Mouse (Mus musculus) brain, embryonic 18.5 days (tissue): ENCODE results near the gene Fam169b.
A peak's percentile ranks its signal among the peaks of the same experiment; 100 is the strongest.

Experiments used
- DNase-seq: peaks from one replicate; pipeline ENCODE4 v3.0.0-alpha.2; 2012; ENCODE audit warnings: low read depth, low spot score

Gene Fam169b

GRCm38 (mm10) chr7:68273515-68273914 is at the start of gene Fam169b:
Gene Fam169b, plus strand, starts transcription at chr7:68273839.
- no peak for DNase-seq

- DNase-seq = no peak
Observed at GRCm38 (mm10) chr7:68224006-68224405, 49.6 kb upstream of the Fam169b start.

- DNase-seq = no peak
Observed at GRCm38 (mm10) chr7:68225427-68226054, 48.1 kb upstream of the Fam169b start.

GRCm38 (mm10) chr7:68227021-68227420 is 46.6 kb upstream of the Fam169b start:
- DNase-seq = no peak

GRCm38 (mm10) chr7:68227621-68228020 is 46.0 kb upstream of the Fam169b start:
- DNase-seq = no peak

GRCm38 (mm10) chr7:68228491-68228890 is 45.1 kb upstream of the Fam169b start:
- DNase-seq = no peak

GRCm38 (mm10) chr7:68230831-68231230 is 42.8 kb upstream of the Fam169b start:
- no peak for DNase-seq

- no peak for DNase-seq
Observed at GRCm38 (mm10) chr7:68232521-68232920, 41.1 kb upstream of the Fam169b start.

- peak; percentile 36 for DNase-seq
Observed at GRCm38 (mm10) chr7:68233619-68234223, 39.9 kb upstream of the Fam169b start.

GRCm38 (mm10) chr7:68236817-68237216 is 36.8 kb upstream of the Fam169b start:
- no peak for DNase-seq

- no peak for DNase-seq
Observed at GRCm38 (mm10) chr7:68239220-68239827, 34.3 kb upstream of the Fam169b start.

- no peak for DNase-seq
Observed at GRCm38 (mm10) chr7:68241205-68241604, 32.4 kb upstream of the Fam169b start.

GRCm38 (mm10) chr7:68245681-68246080 is 28.0 kb upstream of the Fam169b start:
- no peak for DNase-seq

- no peak for DNase-seq
Observed at GRCm38 (mm10) chr7:68246249-68246648, 27.4 kb upstream of the Fam169b start.

GRCm38 (mm10) chr7:68250411-68250810 is 23.2 kb upstream of the Fam169b start:
- no peak for DNase-seq

- no peak for DNase-seq
Observed at GRCm38 (mm10) chr7:68250902-68251301, 22.7 kb upstream of the Fam169b start.

GRCm38 (mm10) chr7:68257767-68258166 is 15.9 kb upstream of the Fam169b start:
- no peak for DNase-seq

- DNase-seq = no peak
Observed at GRCm38 (mm10) chr7:68258326-68259150, 15.1 kb upstream of the Fam169b start.

GRCm38 (mm10) chr7:68259523-68260081 is 14.0 kb upstream of the Fam169b start:
- DNase-seq = no peak

- no peak for DNase-seq
Observed at GRCm38 (mm10) chr7:68262612-68263200, 10.9 kb upstream of the Fam169b start.

GRCm38 (mm10) chr7:68263346-68264027 is 10.2 kb upstream of the Fam169b start:
- no peak for DNase-seq
